11 mouse cellular contexts compared by ENCODE assay signal in genomic region chr6:51732298-51732895, GRCm38 (mm10).
DNase-seq lines count a peak whose midpoint lies in the region; ATAC-seq and TF ChIP-seq lines count a peak whose summit lies in the region.
"Had no signal": no experiment of that assay in that cellular context is flagged by ENCODE, and none has a peak within 500 bp of the region (broad histone marks: within the 10 kb centered on the region; RNA-seq: fewer than 3 reads in every experiment).

No protein-coding gene starts in this region.

- TF ChIP-seq CTCF in layer of hippocampus, adult 2 months (conservative IDR thresholded peaks at IDR 0.05), result no peak

- H3K4me2 ChIP-seq in kidney, embryonic 16.5 days (replicated peaks; ENCODE audit: low read depth, low read length), result no peak overlapping the region
- H3K4me2 ChIP-seq: intestine, embryonic 15.5 days; lung, embryonic 14.5 days had no signal

- no peaks in the 10 kb centered on the region for H3K27me3 ChIP-seq in kidney, embryonic 16.5 days (ENCODE audit: insufficient read depth, low read length)
- H3K27me3 ChIP-seq: intestine, embryonic 15.5 days had no signal

- no peak overlapping the region for H3K9ac ChIP-seq in kidney, embryonic 16.5 days (replicated peaks; ENCODE audit: low read length)
- H3K9ac ChIP-seq: intestine, embryonic 15.5 days; lung, embryonic 14.5 days had no signal

- WGBS in kidney, embryonic 16.5 days, result 73% methylated on average over 11 of the region's 11 CpGs

- H3K9me3 ChIP-seq in kidney, embryonic 16.5 days (ENCODE audit: low read length), result no peaks in the 10 kb centered on the region
- H3K9me3 ChIP-seq: intestine, embryonic 15.5 days had no signal

- H3K4me1 ChIP-seq in kidney, embryonic 16.5 days (ENCODE audit: insufficient read depth, low read length), result peaks cover 12% of the 10 kb centered on the region; the same call in 1 of the 2 replicates
- H3K4me1 ChIP-seq: intestine, embryonic 15.5 days had no signal

- H3K27ac ChIP-seq in kidney, embryonic 16.5 days (ENCODE audit: low read length), result no peak overlapping the region
- peak overlapping the region; percentile 59 for H3K27ac ChIP-seq in layer of hippocampus, adult 2 months
- H3K27ac ChIP-seq: intestine, embryonic 15.5 days had no signal

- H3K36me3 ChIP-seq in kidney, embryonic 16.5 days (ENCODE audit: insufficient read depth, low read length), result no peaks in the 10 kb centered on the region
- H3K36me3 ChIP-seq: intestine, embryonic 15.5 days had no signal

- peak; percentile 29 to 38 for DNase-seq in kidney, adult 8-10 months
- peak; percentile 56 for DNase-seq in adrenal gland, postnatal 25 days
- peak; percentile 92 for DNase-seq in cerebellum, adult 9-11 months
- DNase-seq in layer of hippocampus, adult 2 months (ENCODE audit: low spot score in 2 of 2), result peak in 1 of 2 experiments; percentile 26
- DNase-seq in ovary, postnatal 10 days (ENCODE audit: low spot score), result no peak
- no peak for DNase-seq in T-cell, adult 2 months (ENCODE audit: low spot score)
- DNase-seq: gastrocnemius, postnatal 25 days; lung, embryonic 14.5 days had no signal

- no peak for ATAC-seq in kidney, embryonic 16.5 days (ENCODE audit: low FRiP score, low TSS enrichment)
- ATAC-seq in erythroblast, adult 5-6 weeks (replicated peaks; ENCODE audit: low FRiP score, poor library complexity, severe bottlenecking), result no peak
- ATAC-seq: intestine, embryonic 15.5 days had no signal

- H3K4me3 ChIP-seq in kidney, embryonic 16.5 days (ENCODE audit: low read length), result no peak overlapping the region
- no peak overlapping the region for H3K4me3 ChIP-seq in layer of hippocampus, adult 2 months
- H3K4me3 ChIP-seq: intestine, embryonic 15.5 days had no signal

Comparison
In these comparisons a context has a peak if more than half of its experiments do, and no peak if none do; other contexts are left out.
1. DNase-seq: peak in kidney, adult 8-10 months (2 of 2), adrenal gland, postnatal 25 days (single experiment) and cerebellum, adult 9-11 months (single experiment); none in ovary, postnatal 10 days (single experiment) and T-cell, adult 2 months (single experiment).